Mouse (Mus musculus): ENCODE data around the gene Aasdh.

Aasdh gene

GRCm38 (mm10) chr5:76843448-76843847 is 61.9 kb downstream of the Aasdh start:
- DNase-seq (ENCODE audit: low spot score in 2 of 2): peak; percentile 68 to 82

- DNase-seq (ENCODE audit: low spot score in 2 of 2): no peak
Observed at GRCm38 (mm10) chr5:76841859-76842258, 63.5 kb downstream of the Aasdh start.

- no peak for DNase-seq (ENCODE audit: low spot score in 2 of 2)
Observed at GRCm38 (mm10) chr5:76839786-76840185, 65.5 kb downstream of the Aasdh start.

- DNase-seq (ENCODE audit: low spot score in 2 of 2): peak in 1 of 2 experiments; percentile 69
Observed at GRCm38 (mm10) chr5:76837018-76837417, 68.3 kb downstream of the Aasdh start.

- DNase-seq (ENCODE audit: low spot score in 2 of 2): no peak
Observed at GRCm38 (mm10) chr5:76832529-76833210, 72.6 kb downstream of the Aasdh start.

- peak; percentile 73 to 81 for DNase-seq (ENCODE audit: low spot score in 2 of 2)
Observed at GRCm38 (mm10) chr5:76828527-76829240, 76.6 kb downstream of the Aasdh start.
